Mouse (Mus musculus) lung, embryonic 16.5 days (tissue): Measurements from ENCODE around the gene Tmsb4x. TPM values are rescaled to one million over a fixed set of nuclear protein-coding genes. Genes with fewer than 3 reads are reported as not detected.

Experiments
- ATAC-seq: fragments of 200-750 bp; cut with Nextera tagmentation; 2 replicates; pipeline ENCODE4 v1.8.0; 2017; ENCODE audit warnings: low read depth, mild to moderate bottlenecking, moderate library complexity
- H3K27ac ChIP-seq: fragments of 300-500 bp; sonication (generic); 2 replicates; pipeline ENCODE4 v1.5.1; 2014; ENCODE audit warnings: mild to moderate bottlenecking, control low read depth, low read length
- H3K27me3 ChIP-seq: fragments of 300-500 bp; sonication (generic); 2 replicates; pipeline ENCODE4 v1.6.1; 2014; ENCODE audit warnings: low read depth, low read length, mixed read lengths; ENCODE audit not compliant: control insufficient read depth, insufficient read depth
- H3K36me3 ChIP-seq: fragments of 300-500 bp; sonication (generic); 2 replicates; pipeline ENCODE4 v1.6.1; 2014; ENCODE audit warnings: low read length; ENCODE audit not compliant: control insufficient read depth, insufficient read depth
- H3K4me1 ChIP-seq: fragments of 300-500 bp; sonication (generic); replicated peaks from 2 replicates; pipeline ENCODE4 v1.6.1; 2014; ENCODE audit warnings: low read length, mixed read lengths; ENCODE audit not compliant: control insufficient read depth, insufficient read depth
- H3K4me2 ChIP-seq: fragments of 300-500 bp; sonication (generic); 2 replicates; pipeline ENCODE4 v1.6.1; 2014; ENCODE audit warnings: low read depth, low read length, control low read depth
- H3K4me3 ChIP-seq: fragments of 300-500 bp; sonication (generic); 2 replicates; pipeline ENCODE4 v1.5.1; 2014; ENCODE audit warnings: mild to moderate bottlenecking, low read length, control low read depth
- H3K9ac ChIP-seq: fragments of 300-500 bp; sonication (generic); 2 replicates; pipeline ENCODE4 v1.6.1; 2014; ENCODE audit warnings: low read length, control low read depth
- H3K9me3 ChIP-seq: fragments of 300-500 bp; sonication (generic); 2 replicates; pipeline ENCODE4 v1.6.1; 2016; ENCODE audit warnings: low read length; ENCODE audit not compliant: control insufficient read depth
- WGBS: fragments of 180-500 bp; shearing (Covaris S2); extraction: QIAGEN DNeasy Blood & Tissue Kit; methylation state at CpG from one replicate; pipeline ENCODE4 v1.1.7; 2014; 5-methylcytosine and 5-hydroxymethylcytosine counted together
- polyA plus RNA-seq: library from polyadenylated mRNA; unstranded; fragments of >200 nt; fragmentation: Nextera tagmentation; extraction: Ambion mirVana; gene quantifications from 2 replicates; pipeline ENCODE4 v1.2.1, GENCODE M21; 2015

The Tmsb4x gene
- polyA plus RNA-seq, 1 experiment from 2014 or later, result 6,084 TPM

DNA sequence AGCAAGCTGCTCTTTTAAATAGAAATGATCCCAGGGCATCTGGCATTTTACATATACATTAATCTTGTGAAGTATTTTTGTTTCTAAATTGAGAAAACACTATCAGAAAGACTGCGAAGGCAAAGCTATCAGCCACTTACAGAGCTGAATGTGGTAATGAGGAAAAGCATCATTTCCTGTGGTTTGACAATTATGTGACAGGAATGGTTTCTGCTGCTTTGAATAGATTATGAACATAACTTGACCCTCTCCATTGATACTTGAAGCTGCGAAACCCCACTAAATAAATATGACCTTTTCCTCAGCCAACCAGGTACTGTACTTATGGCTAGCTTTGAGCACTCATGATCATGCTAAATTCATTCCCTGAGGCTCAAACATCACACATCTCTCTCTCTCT, 7.8 kb downstream of the Tmsb4x start:
- ATAC-seq, result no peak
- peaks cover 3% of the 10 kb centered on the region for H3K27me3 ChIP-seq
- H3K4me2 ChIP-seq, result no peak overlapping the region
- no peaks in the 10 kb centered on the region for H3K9me3 ChIP-seq
- H3K27ac ChIP-seq, result no peak overlapping the region
- WGBS, result 39% methylated on average over 2 of the region's 2 CpGs
- H3K36me3 ChIP-seq, result no peaks in the 10 kb centered on the region
- H3K4me1 ChIP-seq, result no peaks in the 10 kb centered on the region
- no peak overlapping the region for H3K4me3 ChIP-seq
- no peak overlapping the region for H3K9ac ChIP-seq

DNA sequence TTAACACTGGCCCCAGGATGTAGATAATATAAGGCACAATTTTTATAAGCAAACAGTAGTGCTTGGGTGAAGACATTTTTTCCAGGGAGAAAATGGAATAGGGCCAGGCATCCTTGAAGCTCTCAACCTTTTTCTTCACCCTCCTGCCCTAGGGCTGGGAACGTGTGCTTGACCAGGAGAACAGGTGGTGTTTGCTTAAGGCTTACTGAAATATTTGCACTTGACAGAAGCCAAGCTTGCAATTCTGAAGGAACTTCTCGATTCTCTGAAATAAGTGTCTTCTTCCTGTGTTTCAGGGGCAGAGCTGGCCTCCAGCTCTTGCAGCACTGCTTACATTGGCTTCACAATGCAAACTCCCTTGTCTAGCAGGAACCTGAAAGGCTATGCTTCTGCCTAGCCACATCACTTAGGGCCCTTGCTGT, 13.9 kb downstream of the Tmsb4x start:
- H3K27me3 ChIP-seq, result peaks cover under 1% of the 10 kb centered on the region; the same call in 1 of the 2 replicates
- no peaks in the 10 kb centered on the region for H3K4me1 ChIP-seq
- no peak overlapping the region for H3K4me3 ChIP-seq
- no peak overlapping the region for H3K4me2 ChIP-seq
- no peaks in the 10 kb centered on the region for H3K9me3 ChIP-seq
- H3K27ac ChIP-seq, result peak overlapping the region; percentile 73
- H3K36me3 ChIP-seq, result no peaks in the 10 kb centered on the region
- WGBS, result 37% methylated on average over 2 of the region's 2 CpGs
- ATAC-seq, result peak; percentile 94
- no peak overlapping the region for H3K9ac ChIP-seq

GRCm38 (mm10) chrX:167186306-167186705, 22.8 kb downstream of the Tmsb4x start:
- H3K36me3 ChIP-seq, result no peaks in the 10 kb centered on the region
- 36% methylated on average over 2 of the region's 2 CpGs for WGBS
- H3K9me3 ChIP-seq, result no peaks in the 10 kb centered on the region
- ATAC-seq, result no peak
- H3K27me3 ChIP-seq, result no peaks in the 10 kb centered on the region; the same call in 1 of the 2 replicates
- H3K4me3 ChIP-seq, result no peak overlapping the region
- no peak overlapping the region for H3K4me2 ChIP-seq
- H3K27ac ChIP-seq, result no peak overlapping the region
- H3K4me1 ChIP-seq, result no peaks in the 10 kb centered on the region
- H3K9ac ChIP-seq, result no peak overlapping the region

DNA sequence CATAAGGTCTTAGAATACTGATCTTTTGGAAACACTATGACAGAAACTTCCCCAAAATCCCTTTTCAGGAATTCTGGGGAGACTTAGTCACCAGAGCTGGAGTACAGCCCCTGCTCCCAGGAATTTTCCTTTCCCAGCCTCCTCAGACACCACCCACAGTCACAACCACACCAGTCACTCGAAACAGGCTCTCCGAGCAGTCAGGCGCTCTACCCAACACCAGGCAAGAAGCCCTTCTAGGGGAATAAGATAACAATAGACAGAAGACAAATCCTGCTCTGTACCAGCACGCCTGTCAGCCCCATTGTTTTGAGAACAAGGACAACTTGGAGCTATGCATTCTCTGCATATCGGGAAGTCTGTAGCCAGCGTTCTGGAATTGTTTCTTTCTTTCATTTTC, 25.6 kb downstream of the Tmsb4x start:
- no peak overlapping the region for H3K4me2 ChIP-seq
- no peak for ATAC-seq

GRCm38 (mm10) chrX:167182411-167182810, 26.7 kb downstream of the Tmsb4x start:
- Histone ChIP-seq H3K27ac (no peak overlapping the region), H3K4me3 (no peak overlapping the region), H3K4me1 (no peaks in the 10 kb centered on the region), H3K36me3 (no peaks in the 10 kb centered on the region), H3K4me2 (no peak overlapping the region), H3K27me3 (peaks cover 2% of the 10 kb centered on the region), H3K9ac (no peak overlapping the region), H3K9me3 (no peaks in the 10 kb centered on the region)
- no peak for ATAC-seq
- 74% methylated on average over 5 of the region's 5 CpGs for WGBS

More for the DNA sequence above, 25.6 kb downstream of the Tmsb4x start:
- Histone ChIP-seq H3K27me3 (peaks cover 2% of the 10 kb centered on the region), H3K27ac (no peak overlapping the region), H3K4me1 (no peaks in the 10 kb centered on the region), H3K36me3 (no peaks in the 10 kb centered on the region), H3K9me3 (no peaks in the 10 kb centered on the region), H3K9ac (no peak overlapping the region), H3K4me3 (no peak overlapping the region)
- 50% methylated on average over 6 of the region's 6 CpGs for WGBS

GRCm38 (mm10) chrX:167179961-167180642, 29.0 kb downstream of the Tmsb4x start:
- 42% methylated on average over 4 of the region's 4 CpGs for WGBS
- Histone ChIP-seq H3K9ac (no peak overlapping the region), H3K36me3 (no peaks in the 10 kb centered on the region), H3K4me3 (no peak overlapping the region), H3K4me1 (no peaks in the 10 kb centered on the region), H3K27me3 (peaks cover 2% of the 10 kb centered on the region), H3K9me3 (no peaks in the 10 kb centered on the region), H3K27ac (peak overlapping the region; percentile 18; the same call in 1 of the 2 replicates), H3K4me2 (no peak overlapping the region)
- ATAC-seq, result 0 out of 2 replicates have a peak, but pooled peaks have one; percentile 36

DNA sequence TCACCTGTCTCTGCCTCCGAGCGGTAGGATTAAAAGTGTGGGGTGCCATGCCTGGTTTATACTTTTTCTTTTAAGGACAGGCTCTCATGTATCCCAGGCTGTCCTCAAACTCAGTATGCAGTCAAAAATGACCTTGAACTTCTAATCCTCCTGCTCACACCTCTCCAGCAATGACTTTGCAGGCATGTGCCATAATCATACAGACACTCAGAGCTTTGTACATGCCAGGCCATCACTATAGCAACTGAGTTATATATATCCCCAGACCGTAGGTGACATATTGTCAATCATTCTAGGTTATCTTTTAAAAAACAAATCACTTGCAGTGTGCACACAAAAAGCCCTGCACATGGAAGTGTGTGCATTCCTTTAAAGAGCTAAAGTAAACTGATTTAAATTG, 29.6 kb downstream of the Tmsb4x start:
- no peak for ATAC-seq
- peak overlapping the region; percentile 18; the same call in 1 of the 2 replicates for H3K27ac ChIP-seq

GRCm38 (mm10) chrX:167175319-167175718, 33.8 kb downstream of the Tmsb4x start:
- no peak overlapping the region for H3K4me3 ChIP-seq
- H3K4me2 ChIP-seq, result no peak overlapping the region
- H3K9me3 ChIP-seq, result no peaks in the 10 kb centered on the region
- H3K9ac ChIP-seq, result no peak overlapping the region
- no peaks in the 10 kb centered on the region; the same call in none of the 2 replicates for H3K27me3 ChIP-seq
- no peak for ATAC-seq
- no peaks in the 10 kb centered on the region for H3K36me3 ChIP-seq
- WGBS, result 78% methylated on average over 6 of the region's 6 CpGs
- no peak overlapping the region for H3K27ac ChIP-seq
- no peaks in the 10 kb centered on the region for H3K4me1 ChIP-seq

More for the DNA sequence above, 29.6 kb downstream of the Tmsb4x start:
- Histone ChIP-seq H3K36me3 (no peaks in the 10 kb centered on the region), H3K9ac (no peak overlapping the region), H3K4me2 (no peak overlapping the region), H3K4me3 (no peak overlapping the region), H3K9me3 (no peaks in the 10 kb centered on the region), H3K27me3 (peaks cover 2% of the 10 kb centered on the region), H3K4me1 (no peaks in the 10 kb centered on the region)
- 69% methylated on average over 3 of the region's 3 CpGs for WGBS

DNA sequence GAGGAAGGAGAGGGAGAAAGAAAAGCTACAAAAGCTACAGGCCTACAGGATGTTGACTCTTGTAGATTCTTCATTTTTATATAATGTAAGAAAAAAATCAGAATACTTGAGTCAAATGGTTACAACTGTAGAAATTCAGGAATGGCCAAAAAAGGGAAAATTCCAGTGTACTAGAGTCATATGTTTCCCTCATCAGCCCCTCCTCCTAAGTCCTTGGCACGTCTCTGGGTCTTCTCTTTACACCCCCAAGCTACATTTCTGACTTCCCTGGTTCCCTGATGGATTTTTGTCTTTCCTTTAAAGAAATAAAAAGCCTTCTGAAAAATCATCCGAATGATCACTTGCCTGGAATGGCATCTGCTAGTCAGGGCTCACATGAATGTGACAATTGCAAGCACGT, 34.8 kb downstream of the Tmsb4x start:
- 70% methylated on average over 3 of the region's 3 CpGs for WGBS
- no peak for ATAC-seq

More for the DNA sequence above, 34.8 kb downstream of the Tmsb4x start:
- H3K9ac ChIP-seq, result no peak overlapping the region
- no peak overlapping the region for H3K4me2 ChIP-seq
- no peaks in the 10 kb centered on the region for H3K36me3 ChIP-seq
- no peak overlapping the region for H3K27ac ChIP-seq
- no peaks in the 10 kb centered on the region for H3K4me1 ChIP-seq
- no peak overlapping the region for H3K4me3 ChIP-seq
- no peaks in the 10 kb centered on the region; the same call in none of the 2 replicates for H3K27me3 ChIP-seq
- no peaks in the 10 kb centered on the region for H3K9me3 ChIP-seq
